Mouse (Mus musculus): ENCODE measurements at regions not wholly inside any gene's neighbourhood (a gene's known extent, or its start where the extent isn't known, plus 50 kb on each side); places are given as distances from the start of the nearest gene placed in this dataset.

- Histone ChIP-seq H3K27ac (replicated peaks) (no peak overlapping the region), H3K4me3 (no peak overlapping the region), H3K9ac (replicated peaks) (no peak overlapping the region), H3K9me3 (no peaks in the 10 kb centered on the region), H3K27me3 (no peaks in the 10 kb centered on the region), H3K36me3 (no peaks in the 10 kb centered on the region), H3K4me2 (replicated peaks) (no peak overlapping the region), H3K4me1 (no peaks in the 10 kb centered on the region)
- ATAC-seq (replicated peaks): no peak
- 86% methylated on average over 6 of the region's 6 CpGs for WGBS
Observed at GRCm38 (mm10) chr3:128285214-128285613, 389.1 kb upstream of the Fam241a start.

- Histone ChIP-seq H3K4me1 (no peaks in the 10 kb centered on the region), H3K4me2 (replicated peaks) (no peak overlapping the region), H3K27me3 (no peaks in the 10 kb centered on the region), H3K4me3 (no peak overlapping the region), H3K36me3 (no peaks in the 10 kb centered on the region), H3K9me3 (no peaks in the 10 kb centered on the region), H3K27ac (replicated peaks) (no peak overlapping the region), H3K9ac (replicated peaks) (no peak overlapping the region)
- ATAC-seq (replicated peaks): no peak
- 92% methylated on average over 4 of the region's 4 CpGs for WGBS
Observed at GRCm38 (mm10) chr3:128280626-128281025, 384.5 kb upstream of the Fam241a start.

GRCm38 (mm10) chr3:128270576-128270975 lies 374.5 kb upstream of the Fam241a start:
- no peak for ATAC-seq (replicated peaks)
- H3K9ac ChIP-seq (replicated peaks): no peak overlapping the region
- no peaks in the 10 kb centered on the region for H3K27me3 ChIP-seq
- no peaks in the 10 kb centered on the region for H3K36me3 ChIP-seq
- H3K4me2 ChIP-seq (replicated peaks): no peak overlapping the region
- no peaks in the 10 kb centered on the region for H3K9me3 ChIP-seq
- no peak overlapping the region for H3K27ac ChIP-seq (replicated peaks)
- 34% methylated on average over 6 of the region's 6 CpGs for WGBS
- H3K4me3 ChIP-seq: no peak overlapping the region
- H3K4me1 ChIP-seq: no peaks in the 10 kb centered on the region

- ATAC-seq (replicated peaks): no peak
- no peak overlapping the region for H3K27ac ChIP-seq (replicated peaks)
- H3K4me3 ChIP-seq: no peak overlapping the region
- WGBS: 84% methylated on average over 2 of the region's 2 CpGs
- H3K4me2 ChIP-seq (replicated peaks): no peak overlapping the region
- H3K36me3 ChIP-seq: no peaks in the 10 kb centered on the region
- H3K9me3 ChIP-seq: no peaks in the 10 kb centered on the region
- H3K4me1 ChIP-seq: no peaks in the 10 kb centered on the region
- H3K27me3 ChIP-seq: no peaks in the 10 kb centered on the region
- H3K9ac ChIP-seq (replicated peaks): no peak overlapping the region
Observed at GRCm38 (mm10) chr3:128261208-128261607, 365.1 kb upstream of the Fam241a start.

GRCm38 (mm10) chr3:128247816-128248215 lies 351.7 kb upstream of the Fam241a start:
- Histone ChIP-seq H3K4me1 (no peaks in the 10 kb centered on the region), H3K27me3 (no peaks in the 10 kb centered on the region), H3K36me3 (no peaks in the 10 kb centered on the region), H3K9ac (replicated peaks) (no peak overlapping the region), H3K4me3 (no peak overlapping the region), H3K9me3 (no peaks in the 10 kb centered on the region), H3K27ac (replicated peaks) (no peak overlapping the region), H3K4me2 (replicated peaks) (no peak overlapping the region)
- WGBS: 79% methylated on average over 2 of the region's 2 CpGs
- ATAC-seq (replicated peaks): no peak

DNA sequence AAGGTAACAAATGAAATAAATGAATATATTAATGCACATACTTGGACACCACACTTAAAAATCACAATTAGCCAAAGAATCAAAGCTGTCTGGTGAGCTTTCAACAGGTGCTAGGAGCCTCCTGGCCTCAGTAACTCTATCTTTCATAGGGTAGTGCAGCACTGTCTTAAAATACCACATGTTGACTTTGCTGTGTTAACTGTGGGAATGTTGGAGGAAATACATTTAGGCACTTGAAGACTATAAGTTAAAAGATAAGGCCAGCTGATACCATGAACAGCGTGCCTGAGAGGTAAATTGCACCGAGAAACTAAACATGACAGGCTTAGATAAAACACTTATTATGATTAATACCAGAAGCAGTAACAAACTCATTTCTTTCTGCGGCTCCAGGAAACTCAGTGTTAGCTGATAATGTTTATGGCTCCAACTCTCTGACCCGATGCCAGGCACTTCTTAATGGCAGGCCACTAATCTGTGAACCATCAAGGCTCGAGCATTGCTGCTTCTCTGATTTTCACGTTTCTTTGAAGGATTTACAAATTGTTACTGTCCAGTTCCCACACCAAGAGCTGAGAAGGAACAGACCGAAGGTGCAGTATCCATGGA lies 343.8 kb upstream of the Fam241a start:
- Histone ChIP-seq H3K9ac (replicated peaks) (no peak overlapping the region), H3K4me3 (no peak overlapping the region), H3K4me2 (replicated peaks) (no peak overlapping the region), H3K9me3 (no peaks in the 10 kb centered on the region), H3K36me3 (no peaks in the 10 kb centered on the region), H3K27me3 (no peaks in the 10 kb centered on the region), H3K4me1 (no peaks in the 10 kb centered on the region), H3K27ac (replicated peaks) (no peak overlapping the region)
- ATAC-seq (replicated peaks): no peak
- WGBS: 89% methylated on average over 7 of the region's 7 CpGs

DNA sequence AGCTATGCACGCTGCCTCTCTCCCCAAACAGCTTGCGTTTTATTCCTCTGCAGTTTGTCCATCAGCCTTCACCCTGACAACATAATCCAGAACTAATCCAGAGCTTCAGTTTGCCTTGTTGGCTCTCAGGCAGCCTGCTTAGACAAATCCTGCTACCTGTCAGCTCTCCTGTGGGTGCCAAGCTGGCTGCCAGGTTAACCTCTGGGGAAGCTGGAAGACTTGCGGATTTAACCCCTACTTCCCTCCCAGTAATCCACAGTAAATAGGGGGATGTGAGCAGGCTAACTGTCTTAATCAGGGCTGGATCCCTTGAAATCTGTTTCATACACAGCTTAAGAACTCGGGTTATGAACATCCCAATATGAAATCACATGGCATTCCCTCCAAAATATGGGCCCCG lies 334.3 kb upstream of the Fam241a start:
- no peak overlapping the region for H3K4me2 ChIP-seq (replicated peaks)
- WGBS: 85% methylated on average over 5 of the region's 5 CpGs
- no peaks in the 10 kb centered on the region for H3K4me1 ChIP-seq
- no peak overlapping the region for H3K9ac ChIP-seq (replicated peaks)
- no peaks in the 10 kb centered on the region for H3K27me3 ChIP-seq
- no peak overlapping the region for H3K4me3 ChIP-seq
- H3K36me3 ChIP-seq: no peaks in the 10 kb centered on the region
- H3K9me3 ChIP-seq: no peaks in the 10 kb centered on the region
- no peak for ATAC-seq (replicated peaks)
- H3K27ac ChIP-seq (replicated peaks): no peak overlapping the region

DNA sequence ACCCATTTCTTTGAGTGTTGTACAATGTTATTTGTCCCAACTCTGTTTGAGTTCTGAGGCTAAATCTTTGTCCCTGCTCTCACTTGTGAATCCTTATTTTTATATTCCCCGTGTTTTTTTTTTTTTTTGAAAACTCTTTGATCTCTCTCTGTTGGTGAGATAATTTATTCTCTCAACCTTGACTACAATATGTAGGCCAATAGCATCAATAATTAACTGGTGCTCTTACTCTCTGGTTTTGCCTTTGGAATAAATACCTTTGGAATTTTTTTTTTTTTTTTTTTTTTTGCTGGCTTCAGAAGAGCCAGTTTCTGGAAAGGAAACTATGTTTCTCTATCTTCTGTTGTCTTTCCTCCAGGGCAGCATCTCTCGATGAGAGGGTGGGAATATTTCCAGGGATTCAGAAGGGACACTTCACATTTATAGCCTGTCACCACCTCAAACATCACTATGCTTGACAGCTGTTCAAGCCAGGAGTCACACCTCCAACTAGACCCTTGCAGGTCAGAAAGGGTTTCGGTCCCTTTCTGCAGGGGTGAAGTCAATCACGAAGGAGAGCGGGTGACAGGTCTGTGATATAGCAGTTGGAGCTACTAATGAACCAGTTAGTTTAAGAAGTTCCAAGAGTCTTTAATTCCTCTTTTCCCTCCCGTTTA lies 330.9 kb upstream of the Fam241a start:
- Histone ChIP-seq H3K36me3 (no peaks in the 10 kb centered on the region), H3K4me2 (replicated peaks) (no peak overlapping the region), H3K9ac (replicated peaks) (no peak overlapping the region), H3K27me3 (no peaks in the 10 kb centered on the region), H3K4me1 (no peaks in the 10 kb centered on the region; the same call in 1 of the 2 replicates), H3K9me3 (no peaks in the 10 kb centered on the region), H3K4me3 (no peak overlapping the region), H3K27ac (replicated peaks) (no peak overlapping the region)
- 56% methylated on average over 6 of the region's 6 CpGs for WGBS
- ATAC-seq (replicated peaks): no peak

- 93% methylated on average over 6 of the region's 6 CpGs for WGBS
- Histone ChIP-seq H3K36me3 (no peaks in the 10 kb centered on the region), H3K27me3 (no peaks in the 10 kb centered on the region), H3K4me2 (replicated peaks) (no peak overlapping the region), H3K4me1 (no peaks in the 10 kb centered on the region; the same call in 1 of the 2 replicates), H3K9me3 (no peaks in the 10 kb centered on the region), H3K9ac (replicated peaks) (no peak overlapping the region), H3K4me3 (no peak overlapping the region), H3K27ac (replicated peaks) (no peak overlapping the region)
- ATAC-seq (replicated peaks): no peak
Observed at GRCm38 (mm10) chr3:128226503-128226902, 330.4 kb upstream of the Fam241a start.

DNA sequence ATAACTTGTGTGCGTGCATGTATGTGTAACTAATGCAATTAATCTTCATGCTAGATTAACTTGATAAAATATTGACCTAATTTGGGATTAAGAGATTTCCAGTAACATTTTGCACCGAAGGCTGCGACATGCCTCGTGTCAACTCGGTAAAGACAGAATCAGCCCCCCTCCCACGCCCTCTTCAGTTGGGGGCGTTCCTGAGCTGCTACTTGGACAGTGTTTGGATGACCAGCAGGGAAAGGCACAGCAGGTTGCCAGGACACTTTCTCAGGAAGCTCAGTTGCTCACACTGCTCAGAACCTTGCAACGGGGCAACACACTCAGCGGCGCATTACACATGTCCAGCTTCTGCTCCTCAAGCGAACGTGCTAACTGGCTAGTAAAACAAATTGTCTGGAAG lies 326.2 kb upstream of the Fam241a start:
- Histone ChIP-seq H3K27ac (replicated peaks) (no peak overlapping the region), H3K27me3 (no peaks in the 10 kb centered on the region), H3K4me2 (replicated peaks) (no peak overlapping the region), H3K9me3 (no peaks in the 10 kb centered on the region), H3K4me1 (no peaks in the 10 kb centered on the region; the same call in 1 of the 2 replicates), H3K9ac (replicated peaks) (no peak overlapping the region), H3K4me3 (no peak overlapping the region), H3K36me3 (no peaks in the 10 kb centered on the region)
- no peak for ATAC-seq (replicated peaks)
- 14% methylated on average over 12 of the region's 12 CpGs for WGBS

DNA sequence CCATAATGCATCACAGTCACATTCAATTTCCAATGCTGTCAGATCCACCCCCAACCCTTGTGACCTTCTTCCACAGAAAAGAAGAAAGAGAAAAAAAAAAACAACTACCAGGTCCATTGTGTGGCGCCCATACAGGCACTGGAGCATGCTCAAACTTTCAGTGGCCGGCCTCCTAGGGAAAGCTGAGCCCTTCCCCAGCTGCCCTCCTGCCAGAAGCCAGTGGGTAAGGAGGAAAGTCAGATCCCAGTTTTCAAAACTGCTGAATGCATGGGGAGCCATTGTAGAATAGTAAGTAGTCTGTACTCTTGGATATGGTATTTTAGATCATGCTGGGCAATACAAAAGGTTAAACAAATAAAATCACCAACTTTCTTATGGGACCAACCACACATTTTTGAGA lies 325.5 kb upstream of the Fam241a start:
- H3K9ac ChIP-seq (replicated peaks): no peak overlapping the region
- ATAC-seq (replicated peaks): no peak
- 22% methylated on average over 2 of the region's 2 CpGs for WGBS
- H3K27ac ChIP-seq (replicated peaks): no peak overlapping the region
- no peak overlapping the region for H3K4me2 ChIP-seq (replicated peaks)
- no peaks in the 10 kb centered on the region for H3K9me3 ChIP-seq
- no peaks in the 10 kb centered on the region; the same call in 1 of the 2 replicates for H3K4me1 ChIP-seq
- H3K27me3 ChIP-seq: no peaks in the 10 kb centered on the region
- no peak overlapping the region for H3K4me3 ChIP-seq
- no peaks in the 10 kb centered on the region for H3K36me3 ChIP-seq

DNA sequence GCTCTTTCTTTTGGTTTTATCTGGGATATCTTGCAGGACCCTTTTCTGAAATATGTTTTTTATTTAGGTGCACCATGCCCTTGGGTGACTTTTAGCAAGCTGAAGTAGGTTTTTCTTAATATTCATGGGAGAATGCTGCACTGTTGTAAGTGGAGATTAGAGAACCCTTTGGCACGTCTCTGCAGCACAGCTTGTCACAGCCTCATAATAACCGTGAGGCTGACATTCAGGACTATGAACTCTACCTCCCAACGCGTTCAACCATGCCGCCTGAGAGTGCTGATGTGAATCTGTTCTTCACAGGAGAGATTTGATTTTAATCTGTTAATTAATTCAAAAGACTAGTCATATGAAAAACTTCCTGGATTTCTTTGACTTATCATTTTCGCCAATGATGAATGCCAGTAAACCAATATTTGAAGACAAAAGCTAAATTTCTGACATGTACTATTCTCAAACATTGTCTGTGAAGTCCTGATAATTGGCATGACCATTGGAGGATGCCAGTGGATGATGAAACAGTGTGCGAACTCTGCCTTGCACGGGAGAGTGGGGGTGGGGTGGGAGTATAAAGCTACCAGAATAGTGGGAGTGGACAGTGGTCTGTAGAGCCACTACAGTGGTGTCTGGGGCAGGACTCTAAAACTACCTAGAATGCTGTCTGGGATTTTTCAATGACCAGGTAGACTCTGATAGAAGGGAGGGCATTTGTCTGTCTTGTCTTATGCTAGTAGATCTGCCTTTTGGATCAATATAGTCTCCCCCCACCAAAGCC lies 324.8 kb upstream of the Fam241a start:
- Histone ChIP-seq H3K4me1 (no peaks in the 10 kb centered on the region; the same call in 1 of the 2 replicates), H3K9ac (replicated peaks) (no peak overlapping the region), H3K9me3 (no peaks in the 10 kb centered on the region), H3K4me2 (replicated peaks) (no peak overlapping the region), H3K4me3 (no peak overlapping the region), H3K27ac (replicated peaks) (no peak overlapping the region), H3K36me3 (no peaks in the 10 kb centered on the region), H3K27me3 (no peaks in the 10 kb centered on the region)
- ATAC-seq (replicated peaks): no peak
- WGBS: 68% methylated on average over 8 of the region's 8 CpGs
